Mouse (Mus musculus): Measurements from ENCODE around the gene Olfr1089.

The Olfr1089 gene

GRCm38 (mm10) chr2:86733601-86734000 lies at the start of gene Olfr1089:
TSS of gene Olfr1089 (minus strand) at chr2:86733701.
- DNase-seq (ENCODE audit: low spot score in 2 of 2) = no peak

GRCm38 (mm10) chr2:86782179-86782578 lies 48.7 kb upstream of the Olfr1089 start, which contains the start of gene Olfr1093:
TSS of gene Olfr1093 (plus strand) at chr2:86782479.
- DNase-seq (ENCODE audit: low spot score in 2 of 2) = no peak

GRCm38 (mm10) chr2:86761050-86761449 lies 27.5 kb upstream of the Olfr1089 start:
- DNase-seq (ENCODE audit: low spot score in 2 of 2) = no peak

- no peak for DNase-seq (ENCODE audit: low spot score in 2 of 2)
Observed at GRCm38 (mm10) chr2:86758893-86759292, 25.4 kb upstream of the Olfr1089 start, which contains the start of gene Olfr1090. TSS of gene Olfr1090 (minus strand) at chr2:86758993.

- no peak for DNase-seq (ENCODE audit: low spot score in 2 of 2)
Observed at GRCm38 (mm10) chr2:86698295-86698694, 35.2 kb downstream of the Olfr1089 start, which contains the start of gene Olfr1087. TSS of gene Olfr1087 (minus strand) at chr2:86698395.

All from frontal cortex, postnatal 14 days (tissue).